Mouse (Mus musculus) intestine, embryonic 16.5 days (tissue): ENCODE data around the gene Olfr845. TPM values are rescaled to one million over a fixed set of nuclear protein-coding genes. Genes with fewer than 3 reads are reported as not detected.

Experiments
- ATAC-seq: fragments of 200-750 bp; cut with Nextera tagmentation; 2 replicates; pipeline ENCODE4 v1.8.0; 2017; ENCODE audit warnings: moderate TSS enrichment, moderate library complexity
- H3K27ac ChIP-seq: fragments of 300-500 bp; sonication (generic); 2 replicates; pipeline ENCODE4 v1.5.1; 2014; ENCODE audit warnings: mild to moderate bottlenecking, low read length
- H3K27me3 ChIP-seq: fragments of 300-500 bp; sonication (generic); replicated peaks from 2 replicates; pipeline ENCODE4 v1.6.1; 2014; ENCODE audit warnings: low read length, control low read depth, mixed read lengths; ENCODE audit not compliant: control insufficient read depth, insufficient read depth
- H3K36me3 ChIP-seq: fragments of 300-500 bp; sonication (generic); 2 replicates; pipeline ENCODE4 v1.6.1; 2014; ENCODE audit warnings: low read length, control low read depth; ENCODE audit not compliant: control insufficient read depth, insufficient read depth
- H3K4me1 ChIP-seq: fragments of 300-500 bp; sonication (generic); 2 replicates; pipeline ENCODE4 v1.6.1; 2014; ENCODE audit warnings: low read length, control low read depth, mixed read lengths; ENCODE audit not compliant: control insufficient read depth, insufficient read depth
- H3K4me2 ChIP-seq: fragments of 300-500 bp; sonication (generic); 2 replicates; pipeline ENCODE4 v1.6.1; 2014; ENCODE audit warnings: low read depth, low read length, control low read depth
- H3K4me3 ChIP-seq: fragments of 300-500 bp; sonication (generic); 2 replicates; pipeline ENCODE4 v1.5.1; 2014; ENCODE audit warnings: mild to moderate bottlenecking, low read length
- H3K9ac ChIP-seq: fragments of 300-500 bp; sonication (generic); 2 replicates; pipeline ENCODE4 v1.6.1; 2014; ENCODE audit warnings: low read depth, low read length
- H3K9me3 ChIP-seq: fragments of 300-500 bp; sonication (generic); 2 replicates; pipeline ENCODE4 v1.6.1; 2016; ENCODE audit warnings: low read length, control low read depth; ENCODE audit not compliant: control insufficient read depth
- WGBS: fragments of 180-500 bp; shearing (Covaris S2); extraction: QIAGEN DNeasy Blood & Tissue Kit; methylation state at CpG from one replicate; pipeline ENCODE4 v1.1.7; 2014; 5-methylcytosine and 5-hydroxymethylcytosine counted together
- polyA plus RNA-seq: library from polyadenylated mRNA; unstranded; fragments of >200 nt; fragmentation: Nextera tagmentation; extraction: Ambion mirVana; gene quantifications from 2 replicates; pipeline ENCODE4 v1.2.1, GENCODE M21; 2015

Olfr845 gene
- polyA plus RNA-seq, result not detected in 2 replicates

DNA sequence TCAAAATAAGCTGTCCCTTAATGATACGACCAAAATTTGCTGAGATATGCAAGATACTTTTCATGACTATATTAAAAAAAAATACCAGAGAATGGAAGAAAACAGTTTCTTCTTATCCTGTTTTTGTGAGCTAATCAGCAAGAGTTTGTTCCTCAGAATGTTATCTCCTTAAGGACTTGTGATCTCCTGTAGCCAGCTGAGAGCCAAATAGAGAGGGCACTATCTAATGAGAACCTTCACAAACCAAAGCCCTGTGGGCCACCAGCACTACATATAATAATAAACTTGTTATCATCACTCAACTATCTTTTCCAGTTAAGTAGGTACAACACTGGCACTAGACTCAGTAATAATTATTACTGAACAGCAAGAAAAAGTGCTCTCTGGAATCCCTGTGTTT, at the start of gene Olfr845:
TSS of gene Olfr845 (plus strand) at position 301 of the 400 bp plus-strand sequence.
- Histone ChIP-seq H3K4me1 (no peaks in the 10 kb centered on the region), H3K27me3 (no peaks in the 10 kb centered on the region), H3K9me3 (no peaks in the 10 kb centered on the region), H3K27ac (no peak within 1 kb of the TSS), H3K4me2 (no peak within 1 kb of the TSS), H3K9ac (no peak within 1 kb of the TSS), H3K4me3 (no peak within 1 kb of the TSS), H3K36me3 (no peaks in the 10 kb centered on the region)
- no peak for ATAC-seq
- 55% methylated on average over 1 of the region's 1 CpGs for WGBS

DNA sequence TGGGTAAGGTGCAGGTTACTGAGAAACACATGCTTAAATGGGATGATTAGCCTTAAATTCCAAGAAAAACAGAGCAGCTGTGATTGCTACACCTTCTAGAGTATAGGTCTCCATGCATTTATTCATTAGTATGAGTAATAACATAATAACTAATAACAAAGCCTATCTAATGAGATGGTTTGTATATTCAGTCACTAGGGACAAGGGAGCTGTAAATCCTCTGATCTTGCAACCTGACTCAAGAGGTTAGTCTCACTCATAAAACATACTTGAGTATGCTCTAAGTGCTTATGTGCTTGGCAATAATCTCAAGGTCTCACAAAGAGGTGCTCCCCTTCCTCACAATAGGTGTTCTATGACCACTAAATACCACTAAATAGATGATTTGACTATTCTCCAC, 20.2 kb upstream of the Olfr845 start, which contains the start of gene Olfr844:
TSS of gene Olfr844 (plus strand) at position 301 of the 400 bp plus-strand sequence.
- H3K4me1 ChIP-seq, result no peaks in the 10 kb centered on the region
- H3K36me3 ChIP-seq, result no peaks in the 10 kb centered on the region
- no peak within 1 kb of the TSS for H3K4me2 ChIP-seq
- H3K4me3 ChIP-seq, result no peak within 1 kb of the TSS
- H3K27ac ChIP-seq, result no peak within 1 kb of the TSS
- no peak for ATAC-seq
- no peaks in the 10 kb centered on the region for H3K9me3 ChIP-seq
- H3K9ac ChIP-seq, result no peak within 1 kb of the TSS
- H3K27me3 ChIP-seq, result no peaks in the 10 kb centered on the region

DNA sequence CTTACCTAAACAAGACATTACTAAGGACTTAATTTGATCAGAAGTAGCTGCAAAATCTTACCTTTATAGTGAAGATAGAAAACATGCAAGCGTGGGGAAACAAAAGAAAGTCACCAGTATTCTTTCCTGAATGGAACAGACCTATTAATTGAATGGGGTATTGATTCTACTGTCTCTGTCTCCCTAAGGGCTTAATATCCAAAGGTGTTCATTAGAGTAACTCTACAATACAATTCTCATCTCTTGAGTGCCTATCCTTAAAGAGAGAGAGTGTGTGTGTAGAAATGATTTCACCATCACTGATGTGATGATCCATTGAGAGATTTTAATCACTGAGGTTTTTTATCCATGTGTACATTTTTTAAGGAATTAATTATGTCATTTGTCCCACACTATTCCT, 27.6 kb downstream of the Olfr845 start, which contains the start of gene Olfr846:
TSS of gene Olfr846 (minus strand) at position 101 of the 400 bp plus-strand sequence.
- Histone ChIP-seq H3K4me1 (no peaks in the 10 kb centered on the region), H3K4me2 (no peak within 1 kb of the TSS), H3K27me3 (no peaks in the 10 kb centered on the region), H3K4me3 (no peak within 1 kb of the TSS), H3K36me3 (no peaks in the 10 kb centered on the region), H3K9me3 (no peaks in the 10 kb centered on the region), H3K9ac (no peak within 1 kb of the TSS), H3K27ac (no peak within 1 kb of the TSS)
- 52% methylated on average over 1 of the region's 1 CpGs for WGBS
- no peak for ATAC-seq

DNA sequence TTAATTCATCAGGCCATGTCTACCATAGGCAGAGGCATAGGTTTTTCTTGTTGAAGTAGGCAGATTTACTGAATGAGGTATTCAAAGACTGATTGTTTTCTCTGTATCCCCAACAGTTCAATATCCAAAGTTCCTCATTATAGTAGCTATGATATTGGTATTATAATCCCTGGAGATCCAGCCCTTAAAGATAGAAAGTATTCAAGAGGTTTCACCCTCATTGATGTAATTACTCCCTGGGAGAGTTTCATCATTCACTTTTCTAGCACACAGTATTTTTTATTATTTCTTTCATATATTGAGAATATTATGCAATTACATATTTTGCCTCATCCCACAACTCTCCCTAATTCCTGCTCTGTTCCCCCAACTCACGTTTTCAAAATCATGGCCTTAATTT, 42.3 kb downstream of the Olfr845 start, which contains the start of gene Olfr847:
TSS of gene Olfr847 (minus strand) at position 101 of the 400 bp plus-strand sequence.
- no peaks in the 10 kb centered on the region for H3K36me3 ChIP-seq
- no peak within 1 kb of the TSS for H3K4me2 ChIP-seq
- H3K27ac ChIP-seq, result no peak within 1 kb of the TSS
- ATAC-seq, result no peak
- no peaks in the 10 kb centered on the region for H3K27me3 ChIP-seq
- no peaks in the 10 kb centered on the region for H3K4me1 ChIP-seq
- 0 out of 2 replicates have a peak, but pooled peaks cover 2% of the 10 kb centered on the region for H3K9me3 ChIP-seq
- no peak within 1 kb of the TSS for H3K9ac ChIP-seq
- H3K4me3 ChIP-seq, result no peak within 1 kb of the TSS
- 59% methylated on average over 1 of the region's 1 CpGs for WGBS

Other genes with a start within 250 kb of the Olfr845 start
- gene Olfr836, start 216.1 kb upstream of the Olfr845 start, polyA plus RNA-seq, result not detected in 2 replicates
- gene Olfr837, start 200.1 kb upstream of the Olfr845 start, polyA plus RNA-seq, result not detected in 2 replicates
- not detected in 2 replicates for gene Olfr839-ps1, start 159.1 kb upstream of the Olfr845 start, polyA plus RNA-seq
- gene Olfr843, start 84.5 kb upstream of the Olfr845 start, polyA plus RNA-seq, result not detected in 2 replicates
- not detected in 2 replicates for gene Olfr844, start 20.1 kb upstream of the Olfr845 start, polyA plus RNA-seq
- gene Olfr846, start 27.5 kb downstream of the Olfr845 start, polyA plus RNA-seq, result not detected in 2 replicates
- gene Olfr847, start 42.2 kb downstream of the Olfr845 start, polyA plus RNA-seq, result not detected in 2 replicates
- gene Olfr849, start 103.8 kb downstream of the Olfr845 start, polyA plus RNA-seq, result not detected in 2 replicates
- gene Olfr850, start 141.8 kb downstream of the Olfr845 start, polyA plus RNA-seq, result not detected in 2 replicates
- gene Olfr851, start 156.8 kb downstream of the Olfr845 start, polyA plus RNA-seq, result not detected in 2 replicates
- gene Olfr853, start 204.6 kb downstream of the Olfr845 start, polyA plus RNA-seq, result not detected in 2 replicates
- gene Olfr854, start 230.9 kb downstream of the Olfr845 start, polyA plus RNA-seq, result not detected in 2 replicates
- not detected in 2 replicates for gene Olfr855, start 246.2 kb downstream of the Olfr845 start, polyA plus RNA-seq